Mouse (Mus musculus) gastrocnemius, adult 8-10 months (tissue): Measurements from ENCODE around the gene Sh3gl3. TPM values are rescaled to one million over a fixed set of nuclear protein-coding genes. Genes with fewer than 3 reads are reported as not detected.

Source experiments
- DNase-seq, 2 experiments: peaks; one replicate each; pipeline ENCODE4 v3.0.0; 2022; ENCODE audit warnings: low spot score in 2 of 2
- total RNA-seq, 4 experiments: library from RNA; stranded (reverse); gene quantifications; 2 replicates each; pipeline ENCODE4 v1.2.4; 2022

The Sh3gl3 gene
- under 1 TPM in 2 of 4 experiments, not detected in 2; 0.27 to 0.82 TPM for total RNA-seq

GRCm38 (mm10) chr7:82173540-82173939 is at the start of gene Sh3gl3:
TSS of gene Sh3gl3 (plus strand) at chr7:82173840.
- DNase-seq = no peak

DNA sequence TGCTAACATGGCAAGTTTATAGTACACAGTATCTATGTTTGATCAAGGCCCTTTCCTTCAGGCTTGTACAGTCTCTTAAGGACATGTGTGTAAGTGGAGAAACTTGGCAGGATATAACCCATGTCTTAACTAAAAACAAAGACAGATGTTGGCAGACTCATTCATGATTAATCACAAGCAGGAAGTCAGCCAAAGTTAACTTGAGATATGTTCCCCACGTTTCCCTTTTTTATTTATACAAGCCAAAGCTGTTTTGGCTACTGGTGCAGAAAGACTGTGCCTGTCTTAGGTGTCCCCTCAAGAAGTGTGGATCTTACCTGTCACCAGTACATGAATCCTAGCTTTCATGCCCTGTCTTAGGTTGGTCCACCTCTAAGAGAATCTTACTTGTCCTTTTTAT is 35.4 kb upstream of the Sh3gl3 start:
- no peak for DNase-seq

GRCm38 (mm10) chr7:82147151-82147550 is 26.5 kb upstream of the Sh3gl3 start:
- no peak for DNase-seq

GRCm38 (mm10) chr7:82164681-82165080 is 9.0 kb upstream of the Sh3gl3 start:
- no peak for DNase-seq

- DNase-seq = peak in 1 of 2 experiments; percentile 44
These were observed 1.1 kb downstream of the Sh3gl3 start for GRCm38 (mm10) chr7:82174571-82175326.

DNA sequence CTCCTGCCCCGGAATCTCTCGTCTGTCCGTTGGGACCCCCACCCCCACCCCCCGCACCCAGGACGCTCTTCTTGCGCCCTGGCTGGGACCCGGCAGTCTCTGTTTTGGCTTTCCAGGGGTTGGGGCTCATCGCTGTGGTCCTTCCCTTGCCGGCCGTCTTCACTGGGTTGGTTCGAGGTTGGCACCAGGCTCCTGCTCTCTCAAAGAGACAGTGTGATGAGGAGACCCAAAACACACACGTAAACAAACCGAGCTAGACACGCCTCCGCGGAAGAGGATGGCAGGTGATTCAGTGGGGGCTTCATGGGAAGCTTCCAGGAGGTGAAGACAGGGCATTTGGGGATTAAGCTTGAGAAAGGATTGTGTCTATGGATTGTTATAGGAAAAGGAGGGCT is 1.7 kb downstream of the Sh3gl3 start:
- DNase-seq = no peak

GRCm38 (mm10) chr7:82176192-82176591 is 2.6 kb downstream of the Sh3gl3 start:
- no peak for DNase-seq

- no peak for DNase-seq
These were observed 3.7 kb downstream of the Sh3gl3 start for GRCm38 (mm10) chr7:82177336-82177735.

DNA sequence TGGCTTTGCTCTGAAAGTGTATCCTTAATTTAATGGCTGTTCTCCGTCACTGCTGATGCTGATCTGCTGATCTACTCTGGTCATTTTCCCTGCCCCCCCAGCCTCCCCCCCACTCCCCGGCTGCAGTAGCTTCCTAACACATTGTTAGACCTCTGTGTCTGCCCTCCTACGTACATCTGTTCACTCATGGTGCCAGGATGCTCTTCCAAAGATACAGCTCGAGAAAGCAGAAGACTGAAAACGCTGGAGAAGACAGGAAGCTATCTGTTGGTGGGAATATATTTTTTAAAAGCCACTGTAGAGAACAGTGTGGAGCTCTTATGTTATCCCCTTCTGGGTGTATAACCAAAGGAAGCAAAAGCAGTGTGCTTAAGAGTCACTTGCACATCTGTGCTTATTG is 7.3 kb downstream of the Sh3gl3 start:
- no peak for DNase-seq

DNA sequence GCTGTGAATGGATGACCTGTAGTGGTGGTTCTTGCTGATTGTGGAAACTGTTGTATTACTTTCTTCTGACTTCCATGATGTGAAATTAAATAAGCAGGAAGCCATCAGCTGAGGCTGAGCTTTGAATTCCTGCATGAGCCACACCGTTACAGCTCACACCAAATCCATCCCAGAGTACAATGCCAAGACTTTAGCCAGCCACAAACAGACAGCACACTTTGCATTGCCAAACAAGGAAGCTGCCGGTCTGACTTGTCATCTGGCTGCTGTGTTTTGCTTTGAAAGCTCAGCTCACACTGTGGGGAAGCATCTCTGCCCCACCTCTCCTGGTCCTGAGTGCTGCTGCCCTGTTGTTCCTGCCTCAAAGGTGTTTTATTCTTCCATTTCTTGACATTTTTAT is 9.1 kb downstream of the Sh3gl3 start:
- no peak for DNase-seq

GRCm38 (mm10) chr7:82191604-82192003 is 18.0 kb downstream of the Sh3gl3 start:
- no peak for DNase-seq

GRCm38 (mm10) chr7:82192512-82192911 is 18.9 kb downstream of the Sh3gl3 start:
- no peak for DNase-seq

GRCm38 (mm10) chr7:82203111-82203510 is 29.5 kb downstream of the Sh3gl3 start:
- no peak for DNase-seq

DNA sequence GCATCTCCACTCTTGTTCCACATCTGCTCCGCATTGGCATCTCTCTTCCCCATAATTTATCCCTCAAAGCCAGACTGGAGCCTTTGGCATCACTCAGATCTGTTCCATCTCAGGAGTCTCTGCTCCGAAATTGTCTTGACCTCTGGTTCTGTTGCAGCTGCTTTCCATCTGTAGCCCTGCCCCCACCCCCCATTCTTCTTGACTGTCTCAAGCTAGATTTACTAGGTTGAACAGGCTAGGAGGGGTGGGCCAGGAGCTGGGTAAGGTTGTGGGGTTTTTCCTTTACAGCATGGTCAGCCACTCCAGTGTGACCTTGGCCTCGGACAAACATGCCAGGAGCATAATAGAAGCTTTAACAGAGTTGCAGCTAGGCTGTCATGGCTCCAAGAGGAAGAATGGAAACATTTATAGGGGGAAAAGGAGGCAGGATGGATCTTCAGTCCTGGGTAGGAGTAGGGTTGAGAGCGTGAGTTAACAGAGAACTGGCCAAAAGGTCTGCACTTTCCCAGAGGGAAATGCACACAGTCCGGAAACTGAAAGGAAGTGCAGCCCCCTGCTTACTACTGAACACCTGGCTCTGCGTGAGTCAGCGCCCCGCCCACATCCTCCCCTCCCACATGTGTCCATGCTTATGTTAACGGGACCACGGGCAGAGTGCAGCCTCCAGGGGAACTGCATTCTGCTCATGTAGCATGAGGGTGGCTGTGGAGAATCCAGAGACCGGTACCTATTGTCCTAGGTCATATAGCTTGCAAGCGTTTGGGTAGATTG is 30.6 kb downstream of the Sh3gl3 start:
- no peak for DNase-seq

GRCm38 (mm10) chr7:82204975-82205374 is 31.3 kb downstream of the Sh3gl3 start:
- DNase-seq = no peak

GRCm38 (mm10) chr7:82206787-82207186 is 33.1 kb downstream of the Sh3gl3 start:
- DNase-seq = no peak

DNA sequence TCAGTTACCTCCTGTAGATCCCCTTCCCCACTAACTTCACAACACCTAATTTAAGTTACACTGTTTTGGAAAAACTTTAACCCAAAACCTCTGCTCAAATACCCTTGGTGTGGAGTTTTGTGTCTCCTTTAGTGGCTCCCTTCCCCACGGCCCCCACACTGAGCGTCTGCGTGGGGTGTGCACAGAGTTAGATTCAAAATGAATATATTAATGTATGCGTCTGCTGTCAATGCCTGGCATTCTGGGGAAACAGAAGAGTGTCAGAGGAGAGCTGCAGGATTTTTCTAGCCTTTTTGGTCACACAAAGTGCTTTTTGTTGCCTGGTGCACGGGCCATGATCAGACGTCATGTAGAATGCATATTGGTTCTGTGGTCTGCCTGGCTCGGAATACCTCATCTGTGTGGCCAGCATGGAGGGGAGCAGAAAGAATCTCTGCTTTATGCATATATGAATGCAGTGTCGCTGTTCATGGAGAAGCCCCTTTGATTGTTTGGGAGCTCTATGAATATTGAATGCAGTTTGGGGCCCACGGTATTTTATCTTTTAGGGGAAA is 47.8 kb downstream of the Sh3gl3 start:
- DNase-seq = no peak

- no peak for DNase-seq
These were observed 50.5 kb downstream of the Sh3gl3 start for GRCm38 (mm10) chr7:82223906-82224846.

GRCm38 (mm10) chr7:82233201-82233600 is 59.6 kb downstream of the Sh3gl3 start:
- no peak for DNase-seq

- DNase-seq = no peak
These were observed 60.6 kb downstream of the Sh3gl3 start for GRCm38 (mm10) chr7:82234010-82234897.
